Mouse (Mus musculus) small intestine, adult 2 months (tissue): ENCODE measurements around the gene Spata25. TPM values are rescaled to one million over a fixed set of nuclear protein-coding genes. Genes with fewer than 3 reads are reported as not detected.

Source experiments
- H3K27ac ChIP-seq: fragments of 200-500 bp; 2 replicates; pipeline ENCODE4 v1.5.1; 2012; ENCODE audit warnings: low read depth, low read length, control low read depth, inconsistent platforms; ENCODE audit not compliant: insufficient read depth
- H3K27me3 ChIP-seq: fragments of 200-500 bp; 2 replicates; pipeline ENCODE4 v1.6.1; 2012; ENCODE audit warnings: mild to moderate bottlenecking, moderate library complexity, low read length, inconsistent platforms; ENCODE audit not compliant: control insufficient read depth, insufficient read depth
- H3K36me3 ChIP-seq: fragments of 200-500 bp; 2 replicates; pipeline ENCODE4 v1.6.1; 2012; ENCODE audit warnings: mild to moderate bottlenecking, low read length, control low read depth, inconsistent platforms; ENCODE audit not compliant: control insufficient read depth, insufficient read depth
- H3K4me1 ChIP-seq: fragments of 200-500 bp; 2 replicates; pipeline ENCODE4 v1.6.1; 2012; ENCODE audit warnings: low read length, inconsistent platforms, mixed read lengths; ENCODE audit not compliant: control insufficient read depth, insufficient read depth, insufficient read length
- H3K4me3 ChIP-seq: fragments of 200-500 bp; 2 replicates; pipeline ENCODE4 v1.5.1; 2012; ENCODE audit warnings: low read depth, mild to moderate bottlenecking, control low read depth, inconsistent platforms, low read length, moderate library complexity
- CTCF ChIP-seq: fragments of 200-500 bp; IDR thresholded peaks from 2 replicates; pipeline ENCODE4 v1.5.1; 2012; ENCODE audit warnings: low read depth, mild to moderate bottlenecking, control low read depth, inconsistent platforms, low read length, moderate library complexity, mixed read lengths; ENCODE audit not compliant: insufficient replicate concordance, insufficient read length; ENCODE audit errors: extremely low read depth
- POLR2A ChIP-seq: fragments of 200-500 bp; IDR thresholded peaks from 2 replicates; pipeline ENCODE4 v1.6.1; 2012; ENCODE audit warnings: low read depth, mild to moderate bottlenecking, control low read depth, inconsistent platforms, low read length, moderate library complexity
- WGBS: fragments of 180-500 bp; shearing (Covaris S2); methylation state at CpG from one replicate; pipeline ENCODE4 v1.1.7; 2018; 5-methylcytosine and 5-hydroxymethylcytosine counted together
- polyA plus RNA-seq: library from polyadenylated mRNA; depleted of rRNA; stranded (reverse); fragments of >200 nt; gene quantifications from 2 replicates; pipeline ENCODE4 v1.2.3, GENCODE M21; 2012

The Spata25 gene
- polyA plus RNA-seq, 1 experiment = not detected

GRCm38 (mm10) chr2:164845782-164846181 is 17.4 kb upstream of the Spata25 start:
- 53% methylated on average over 3 of the region's 3 CpGs for WGBS
- TF ChIP-seq POLR2A = no peak
- TF ChIP-seq CTCF = peak; percentile 28; the same call in 1 of the 2 replicates
- Histone ChIP-seq H3K4me1 (no peaks in the 10 kb centered on the region), H3K4me3 (no peak overlapping the region), H3K27me3 (no peaks in the 10 kb centered on the region), H3K36me3 (no peaks in the 10 kb centered on the region), H3K27ac (no peak overlapping the region)

DNA sequence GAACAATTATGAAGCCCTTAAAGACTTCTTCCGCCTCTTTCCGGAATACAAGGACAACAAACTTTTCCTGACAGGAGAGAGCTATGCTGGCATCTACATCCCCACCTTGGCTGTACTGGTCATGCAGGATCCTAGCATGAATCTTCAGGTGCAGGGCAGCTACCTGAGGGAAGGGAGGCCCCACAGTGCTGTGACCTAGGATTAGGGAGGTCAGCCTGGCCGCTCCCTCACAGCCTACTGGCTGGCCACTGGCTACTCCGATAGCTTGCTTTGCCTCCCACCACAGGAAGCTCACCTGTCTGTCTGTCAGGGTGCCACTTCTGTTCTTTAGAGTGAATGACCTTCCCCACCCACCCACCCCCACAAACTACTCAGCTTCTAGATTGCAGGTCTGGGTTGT is 6.8 kb upstream of the Spata25 start:
- 96% methylated on average over 4 of the region's 4 CpGs for WGBS
- H3K27me3 ChIP-seq = no peaks in the 10 kb centered on the region
- no peak overlapping the region for H3K27ac ChIP-seq
- no peak overlapping the region for H3K4me3 ChIP-seq
- peaks cover 9% of the 10 kb centered on the region for H3K4me1 ChIP-seq
- H3K36me3 ChIP-seq = peaks cover 36% of the 10 kb centered on the region
- TF ChIP-seq CTCF = no peak
- TF ChIP-seq POLR2A = no peak

- peak overlapping the region; percentile 85 for H3K4me3 ChIP-seq
- WGBS = 37% methylated on average over 8 of the region's 8 CpGs
- peaks cover 30% of the 10 kb centered on the region for H3K36me3 ChIP-seq
- H3K27me3 ChIP-seq = no peaks in the 10 kb centered on the region
- no peak for TF ChIP-seq POLR2A
- peak; percentile 18; the same call in 1 of the 2 replicates for TF ChIP-seq CTCF
- peaks cover 9% of the 10 kb centered on the region for H3K4me1 ChIP-seq
- H3K27ac ChIP-seq = peak overlapping the region; percentile 67; the same call in 1 of the 2 replicates
Observed at GRCm38 (mm10) chr2:164834531-164834930, 6.2 kb upstream of the Spata25 start.

GRCm38 (mm10) chr2:164833314-164833959 is 5.1 kb upstream of the Spata25 start, which contains the start of gene Neurl2:
TSS of gene Neurl2 (minus strand) at chr2:164833456.
- peak within 1 kb of the TSS; percentile 67 for H3K27ac ChIP-seq
- H3K27me3 ChIP-seq = no peaks in the 10 kb centered on the region
- H3K4me1 ChIP-seq = peaks cover 9% of the 10 kb centered on the region
- WGBS = under 1% methylated on average over 31 of the region's 31 CpGs
- peaks cover 20% of the 10 kb centered on the region for H3K36me3 ChIP-seq
- TF ChIP-seq POLR2A (peak; percentile 69), CTCF (0 out of 2 replicates have a peak, but pooled peaks have one; percentile 6)
- H3K4me3 ChIP-seq = peak within 1 kb of the TSS; percentile 85

GRCm38 (mm10) chr2:164832748-164833301 is 4.5 kb upstream of the Spata25 start, which contains the start of gene Ctsa:
TSS of gene Ctsa (plus strand) at chr2:164832873.
- H3K4me1 ChIP-seq = peaks cover 9% of the 10 kb centered on the region
- peak within 1 kb of the TSS; percentile 67 for H3K27ac ChIP-seq
- H3K4me3 ChIP-seq = peak within 1 kb of the TSS; percentile 85
- TF ChIP-seq POLR2A = no peak
- peak; percentile 46; the same call in 1 of the 2 replicates for TF ChIP-seq CTCF
- peaks cover 15% of the 10 kb centered on the region for H3K36me3 ChIP-seq
- WGBS = 1% methylated on average over 35 of the region's 35 CpGs
- H3K27me3 ChIP-seq = no peaks in the 10 kb centered on the region

- H3K36me3 ChIP-seq = peaks cover 13% of the 10 kb centered on the region
- no peak overlapping the region for H3K27ac ChIP-seq
- 42% methylated on average over 16 of the region's 16 CpGs for WGBS
- no peaks in the 10 kb centered on the region for H3K27me3 ChIP-seq
- peak overlapping the region; percentile 85 for H3K4me3 ChIP-seq
- H3K4me1 ChIP-seq = peaks cover 9% of the 10 kb centered on the region
- no peak for TF ChIP-seq POLR2A
- no peak for TF ChIP-seq CTCF
Observed at GRCm38 (mm10) chr2:164832032-164832747, 3.9 kb upstream of the Spata25 start.

DNA sequence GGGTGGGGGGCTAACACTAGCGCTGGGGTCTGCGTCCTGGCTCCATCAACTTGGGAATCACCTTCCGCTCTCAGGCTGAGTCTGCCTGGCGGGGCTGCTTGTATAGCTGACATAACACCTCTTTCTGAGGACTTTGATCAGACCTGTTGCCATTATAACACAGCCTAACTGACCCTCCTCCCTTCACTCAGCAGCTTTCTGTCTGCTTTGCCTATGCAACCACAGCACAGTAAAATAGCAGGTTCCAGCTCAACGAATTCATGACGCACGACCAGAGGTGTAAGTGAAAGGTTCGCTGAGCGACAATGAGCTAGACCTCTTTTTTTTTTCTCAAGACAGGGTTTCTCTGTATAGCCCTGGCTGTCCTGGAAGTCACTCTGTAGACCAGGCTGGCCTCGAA is 2.7 kb upstream of the Spata25 start:
- WGBS = 78% methylated on average over 10 of the region's 10 CpGs
- no peak overlapping the region for H3K27ac ChIP-seq
- H3K4me3 ChIP-seq = no peak overlapping the region
- H3K4me1 ChIP-seq = peaks cover 9% of the 10 kb centered on the region
- H3K36me3 ChIP-seq = peaks cover 8% of the 10 kb centered on the region; the same call in 1 of the 2 replicates
- no peak for TF ChIP-seq CTCF
- no peak for TF ChIP-seq POLR2A
- no peaks in the 10 kb centered on the region for H3K27me3 ChIP-seq
